Mouse (Mus musculus): Measurements from ENCODE around the gene As3mt. TPM values are rescaled to one million over a fixed set of nuclear protein-coding genes. Genes with fewer than 3 reads are reported as not detected.

Gene As3mt
- polyA plus RNA-seq, 1 experiment from 2014 or later, result 31.6 TPM

- no peak overlapping the region for H3K4me2 ChIP-seq (replicated peaks; ENCODE audit: low read depth, low read length)
- DNase-seq (ENCODE audit: low spot score) (no peak), ATAC-seq (ENCODE audit: low FRiP score) (no peak)
- H3K4me3 ChIP-seq (ENCODE audit: low read depth, low read length), result no peak overlapping the region
- H3K27ac ChIP-seq (ENCODE audit: low read depth, low read length), result no peak overlapping the region
- 88% methylated on average over 5 of the region's 5 CpGs for whole genome bisulfite sequencing
- H3K4me1 ChIP-seq (replicated peaks; ENCODE audit: control insufficient read depth, insufficient read depth, low read length), result no peaks in the 10 kb centered on the region
- H3K9me3 ChIP-seq (ENCODE audit: control insufficient read depth, low read length), result no peaks in the 10 kb centered on the region
- H3K27me3 ChIP-seq (ENCODE audit: control insufficient read depth, insufficient read depth, low read length), result no peaks in the 10 kb centered on the region
- H3K9ac ChIP-seq (ENCODE audit: low read depth, low read length), result no peak overlapping the region
- H3K36me3 ChIP-seq (ENCODE audit: control insufficient read depth, insufficient read depth, low read length), result no peaks in the 10 kb centered on the region
Observed at GRCm38 (mm10) chr19:46669802-46670201, 37.5 kb upstream of the As3mt start.

- no peak for ATAC-seq (ENCODE audit: low FRiP score)
- H3K9me3 ChIP-seq (ENCODE audit: control insufficient read depth, low read length), result no peaks in the 10 kb centered on the region
- no peaks in the 10 kb centered on the region for H3K36me3 ChIP-seq (ENCODE audit: control insufficient read depth, insufficient read depth, low read length)
- no peak overlapping the region for H3K4me2 ChIP-seq (replicated peaks; ENCODE audit: low read depth, low read length)
- H3K4me3 ChIP-seq (ENCODE audit: low read depth, low read length), result no peak overlapping the region
- H3K27ac ChIP-seq (ENCODE audit: low read depth, low read length), result no peak overlapping the region
- peak; percentile 73 for DNase-seq (ENCODE audit: low spot score)
- WGBS, result 28% methylated on average over 13 of the region's 13 CpGs
- H3K4me1 ChIP-seq (replicated peaks; ENCODE audit: control insufficient read depth, insufficient read depth, low read length), result no peaks in the 10 kb centered on the region
- no peaks in the 10 kb centered on the region for H3K27me3 ChIP-seq (ENCODE audit: control insufficient read depth, insufficient read depth, low read length)
- H3K9ac ChIP-seq (ENCODE audit: low read depth, low read length), result no peak overlapping the region
Observed at GRCm38 (mm10) chr19:46670691-46671090, 36.6 kb upstream of the As3mt start.

- H3K36me3 ChIP-seq (ENCODE audit: control insufficient read depth, insufficient read depth, low read length), result no peaks in the 10 kb centered on the region
- H3K9ac ChIP-seq (ENCODE audit: low read depth, low read length), result no peak within 1 kb of the TSS
- 72% methylated on average over 5 of the region's 5 CpGs for WGBS
- H3K9me3 ChIP-seq (ENCODE audit: control insufficient read depth, low read length), result no peaks in the 10 kb centered on the region
- H3K4me3 ChIP-seq (ENCODE audit: low read depth, low read length), result no peak within 1 kb of the TSS
- DNase-seq (ENCODE audit: low spot score) (no peak), ATAC-seq (ENCODE audit: low FRiP score) (no peak)
- H3K27ac ChIP-seq (ENCODE audit: low read depth, low read length), result no peak within 1 kb of the TSS
- H3K4me1 ChIP-seq (replicated peaks; ENCODE audit: control insufficient read depth, insufficient read depth, low read length), result no peaks in the 10 kb centered on the region
- H3K27me3 ChIP-seq (ENCODE audit: control insufficient read depth, insufficient read depth, low read length), result no peaks in the 10 kb centered on the region
- no peak within 1 kb of the TSS for H3K4me2 ChIP-seq (replicated peaks; ENCODE audit: low read depth, low read length)
Observed at GRCm38 (mm10) chr19:46672766-46673418, 34.4 kb upstream of the As3mt start, which contains the start of gene Cyp17a1. Cyp17a1 (minus strand) TSS chr19:46673172.

- ATAC-seq (ENCODE audit: low FRiP score), result no peak
- Histone ChIP-seq H3K9ac (ENCODE audit: low read depth, low read length) (no peak overlapping the region), H3K4me2 (replicated peaks; ENCODE audit: low read depth, low read length) (no peak overlapping the region), H3K36me3 (ENCODE audit: control insufficient read depth, insufficient read depth, low read length) (no peaks in the 10 kb centered on the region), H3K9me3 (ENCODE audit: control insufficient read depth, low read length) (no peaks in the 10 kb centered on the region), H3K4me3 (ENCODE audit: low read depth, low read length) (no peak overlapping the region), H3K4me1 (replicated peaks; ENCODE audit: control insufficient read depth, insufficient read depth, low read length) (no peaks in the 10 kb centered on the region), H3K27me3 (ENCODE audit: control insufficient read depth, insufficient read depth, low read length) (no peaks in the 10 kb centered on the region), H3K27ac (ENCODE audit: low read depth, low read length) (no peak overlapping the region)
- 82% methylated on average over 3 of the region's 3 CpGs for WGBS
- DNase-seq (ENCODE audit: low spot score), result no peak
Observed at GRCm38 (mm10) chr19:46675641-46676040, 31.6 kb upstream of the As3mt start.

GRCm38 (mm10) chr19:46679720-46680383 lies 27.4 kb upstream of the As3mt start:
- 74% methylated on average over 12 of the region's 12 CpGs for WGBS

GRCm38 (mm10) chr19:46689460-46690372 lies 17.5 kb upstream of the As3mt start, which contains the start of gene Borcs7:
Borcs7 (plus strand) TSS chr19:46689906.
- 2% methylated on average over 44 of the region's 44 CpGs for WGBS
- Histone ChIP-seq H3K9me3 (ENCODE audit: control insufficient read depth, low read length) (no peaks in the 10 kb centered on the region), H3K4me2 (replicated peaks; ENCODE audit: low read depth, low read length) (peak within 1 kb of the TSS; percentile 52), H3K4me1 (replicated peaks; ENCODE audit: control insufficient read depth, insufficient read depth, low read length) (no peaks in the 10 kb centered on the region), H3K27ac (ENCODE audit: low read depth, low read length) (0 out of 2 replicates have a peak within 1 kb of the TSS, but pooled peaks have one; percentile 47), H3K4me3 (ENCODE audit: low read depth, low read length) (peak within 1 kb of the TSS; percentile 71), H3K36me3 (ENCODE audit: control insufficient read depth, insufficient read depth, low read length) (no peaks in the 10 kb centered on the region), H3K9ac (ENCODE audit: low read depth, low read length) (peak within 1 kb of the TSS; percentile 86), H3K27me3 (ENCODE audit: control insufficient read depth, insufficient read depth, low read length) (no peaks in the 10 kb centered on the region)
- DNase-seq (ENCODE audit: low spot score) (peak; percentile 88), ATAC-seq (ENCODE audit: low FRiP score) (peak; percentile 96)

More at GRCm38 (mm10) chr19:46679720-46680383, 27.4 kb upstream of the As3mt start:
- no peak for ATAC-seq (ENCODE audit: low FRiP score)
- no peak overlapping the region for H3K27ac ChIP-seq (ENCODE audit: low read depth, low read length)
- no peak overlapping the region for H3K4me3 ChIP-seq (ENCODE audit: low read depth, low read length)
- H3K4me2 ChIP-seq (replicated peaks; ENCODE audit: low read depth, low read length), result no peak overlapping the region
- H3K9ac ChIP-seq (ENCODE audit: low read depth, low read length), result no peak overlapping the region
- no peak for DNase-seq (ENCODE audit: low spot score)
- H3K9me3 ChIP-seq (ENCODE audit: control insufficient read depth, low read length), result no peaks in the 10 kb centered on the region
- H3K27me3 ChIP-seq (ENCODE audit: control insufficient read depth, insufficient read depth, low read length), result no peaks in the 10 kb centered on the region
- H3K36me3 ChIP-seq (ENCODE audit: control insufficient read depth, insufficient read depth, low read length), result no peaks in the 10 kb centered on the region
- no peaks in the 10 kb centered on the region for H3K4me1 ChIP-seq (replicated peaks; ENCODE audit: control insufficient read depth, insufficient read depth, low read length)

GRCm38 (mm10) chr19:46690387-46690786 lies 16.9 kb upstream of the As3mt start:
- DNase-seq (ENCODE audit: low spot score) (peak; percentile 27), ATAC-seq (ENCODE audit: low FRiP score) (peak; percentile 45)
- no peaks in the 10 kb centered on the region for H3K27me3 ChIP-seq (ENCODE audit: control insufficient read depth, insufficient read depth, low read length)
- peak overlapping the region; percentile 71 for H3K4me3 ChIP-seq (ENCODE audit: low read depth, low read length)
- H3K9ac ChIP-seq (ENCODE audit: low read depth, low read length), result peak overlapping the region; percentile 86
- WGBS, result 82% methylated on average over 11 of the region's 11 CpGs
- H3K4me1 ChIP-seq (replicated peaks; ENCODE audit: control insufficient read depth, insufficient read depth, low read length), result no peaks in the 10 kb centered on the region
- no peaks in the 10 kb centered on the region for H3K9me3 ChIP-seq (ENCODE audit: control insufficient read depth, low read length)
- H3K36me3 ChIP-seq (ENCODE audit: control insufficient read depth, insufficient read depth, low read length), result no peaks in the 10 kb centered on the region
- H3K27ac ChIP-seq (ENCODE audit: low read depth, low read length), result no peak overlapping the region
- peak overlapping the region; percentile 52 for H3K4me2 ChIP-seq (replicated peaks; ENCODE audit: low read depth, low read length)

- Histone ChIP-seq H3K36me3 (ENCODE audit: control insufficient read depth, insufficient read depth, low read length) (no peaks in the 10 kb centered on the region), H3K27me3 (ENCODE audit: control insufficient read depth, insufficient read depth, low read length) (no peaks in the 10 kb centered on the region), H3K4me1 (replicated peaks; ENCODE audit: control insufficient read depth, insufficient read depth, low read length) (no peaks in the 10 kb centered on the region), H3K4me3 (ENCODE audit: low read depth, low read length) (no peak overlapping the region), H3K9me3 (ENCODE audit: control insufficient read depth, low read length) (no peaks in the 10 kb centered on the region), H3K9ac (ENCODE audit: low read depth, low read length) (no peak overlapping the region), H3K27ac (ENCODE audit: low read depth, low read length) (no peak overlapping the region), H3K4me2 (replicated peaks; ENCODE audit: low read depth, low read length) (no peak overlapping the region)
- 78% methylated on average over 2 of the region's 2 CpGs for WGBS
- ATAC-seq (ENCODE audit: low FRiP score), result no peak
- DNase-seq (ENCODE audit: low spot score), result no peak
Observed at GRCm38 (mm10) chr19:46691078-46691477, 16.2 kb upstream of the As3mt start.

Measured in hindbrain, embryonic 11.5 days (tissue).